Mouse (Mus musculus) ES-CJ7 (cell line): ENCODE measurements at regions not wholly inside any gene's neighbourhood (a gene's known extent, or its start where the extent isn't known, plus 50 kb on each side); places are given as distances from the start of the nearest gene placed in this dataset.

Source experiments
- DNase-seq: peaks from one replicate; pipeline ENCODE4 v3.0.0; 2011; ENCODE audit warnings: low read depth, low spot score

- DNase-seq = peak; percentile 54
These were observed 1042.1 kb downstream of the Dpp10 start for GRCm38 (mm10) chr1:123003261-123003660.
